Mouse (Mus musculus) retina, adult 2 months (tissue): Measurements from ENCODE around the gene Ccnjl.

Source experiments
- DNase-seq: peaks from one replicate; pipeline ENCODE4 v3.0.0-alpha.2; 2012; ENCODE audit warnings: low read depth, low spot score

Ccnjl gene

DNA sequence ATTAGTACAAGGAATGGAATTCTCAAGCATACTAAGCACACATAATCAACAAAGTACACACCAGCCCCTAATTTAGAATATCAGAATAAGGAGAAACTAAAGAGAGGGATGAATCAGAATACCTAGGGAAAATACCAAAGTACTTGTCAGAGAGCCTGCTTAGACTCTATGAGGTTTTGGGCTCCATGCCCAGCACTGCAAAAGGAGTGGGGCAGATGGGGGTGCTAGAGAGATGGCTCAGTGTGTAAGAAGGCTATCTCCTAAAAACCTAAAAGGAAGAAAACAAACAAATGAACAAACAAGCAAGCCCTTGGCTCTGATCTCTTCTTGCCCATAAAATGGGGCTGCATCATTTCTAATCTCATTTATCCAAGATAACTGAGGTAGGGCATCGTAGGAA lies 95.8 kb downstream of the Ccnjl start:
- no peak for DNase-seq

DNA sequence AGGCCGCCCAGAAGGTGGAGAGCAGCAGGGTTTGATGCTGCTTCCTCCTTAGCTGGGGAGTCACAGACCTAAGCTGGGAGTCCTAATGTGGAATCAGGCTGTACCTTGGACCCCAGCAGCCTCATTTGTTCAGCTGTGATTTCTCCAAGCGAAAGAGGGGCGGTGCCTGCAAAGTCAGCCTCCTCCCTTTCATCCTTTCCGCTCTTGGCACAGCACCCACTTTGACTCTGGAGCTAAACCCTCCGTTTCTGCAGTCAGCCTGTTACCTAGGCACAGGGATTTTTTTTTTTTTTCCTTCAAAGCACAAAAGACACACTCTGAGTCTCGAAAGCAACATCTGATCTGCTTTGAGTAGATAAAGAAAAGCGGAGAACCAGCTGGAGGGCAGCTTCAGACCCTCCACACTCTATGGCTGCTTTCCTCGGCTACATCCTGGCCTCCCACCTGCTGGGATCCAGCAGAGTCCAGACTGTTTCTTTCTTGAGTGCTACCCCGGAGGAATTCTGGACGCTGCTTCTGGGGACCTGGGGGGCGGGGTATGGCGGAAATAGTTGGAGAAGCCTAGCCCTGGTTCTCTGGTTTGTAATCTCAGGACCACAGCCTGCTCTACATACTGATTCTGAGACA lies 97.8 kb downstream of the Ccnjl start:
- no peak for DNase-seq

DNA sequence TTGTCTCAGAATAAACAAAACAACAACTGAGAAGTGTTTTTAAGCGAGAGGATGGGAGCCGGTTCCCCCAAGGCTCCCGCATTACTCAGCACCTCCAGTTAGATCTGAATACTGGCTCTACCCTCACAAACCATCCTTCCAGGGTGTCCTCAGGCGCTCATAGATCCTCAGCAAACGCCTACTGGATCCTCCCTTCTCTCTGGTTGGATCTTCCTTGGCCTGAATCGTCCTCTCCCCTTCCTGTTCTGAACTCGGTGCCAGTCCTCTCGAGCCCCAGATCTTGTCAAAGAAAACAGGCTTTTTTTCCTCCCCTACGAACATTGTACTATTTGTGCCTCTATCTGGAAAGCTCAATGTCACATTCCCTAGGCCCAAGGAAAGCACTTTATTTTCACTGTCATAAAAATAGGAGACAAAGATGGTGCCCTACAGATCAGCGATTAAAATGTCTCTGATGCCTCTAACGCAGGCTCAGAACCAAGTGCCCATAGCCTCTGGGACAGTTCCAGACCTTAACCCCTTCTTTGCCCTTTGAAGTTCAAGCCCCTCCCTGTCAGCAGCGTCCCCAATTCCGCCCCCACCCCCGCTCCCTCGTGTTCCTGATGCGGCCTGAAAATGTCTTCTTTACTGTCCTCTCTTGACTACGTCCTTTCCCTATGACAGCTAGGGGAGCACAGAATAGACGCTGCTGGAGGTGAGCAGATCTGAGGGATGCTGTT lies 98.5 kb downstream of the Ccnjl start:
- no peak for DNase-seq

DNA sequence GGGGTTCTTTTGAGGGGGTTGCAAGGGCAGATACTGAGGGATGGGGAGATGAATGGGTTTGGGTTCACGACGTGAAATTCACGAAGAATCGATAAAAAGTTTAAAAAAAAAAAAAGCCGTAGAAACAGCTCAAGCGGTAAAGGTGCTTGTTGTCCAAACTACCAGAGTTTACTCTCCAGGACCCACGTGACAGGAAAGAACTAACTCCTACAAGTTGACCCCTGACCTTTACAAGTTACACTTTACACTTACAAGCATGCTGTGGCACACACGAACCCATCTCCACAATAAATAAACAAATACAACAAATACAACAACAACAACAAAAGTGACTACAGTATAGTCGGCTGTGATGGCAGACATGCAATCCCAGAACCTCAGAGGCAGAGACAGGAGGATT lies 103.1 kb downstream of the Ccnjl start:
- no peak for DNase-seq

DNA sequence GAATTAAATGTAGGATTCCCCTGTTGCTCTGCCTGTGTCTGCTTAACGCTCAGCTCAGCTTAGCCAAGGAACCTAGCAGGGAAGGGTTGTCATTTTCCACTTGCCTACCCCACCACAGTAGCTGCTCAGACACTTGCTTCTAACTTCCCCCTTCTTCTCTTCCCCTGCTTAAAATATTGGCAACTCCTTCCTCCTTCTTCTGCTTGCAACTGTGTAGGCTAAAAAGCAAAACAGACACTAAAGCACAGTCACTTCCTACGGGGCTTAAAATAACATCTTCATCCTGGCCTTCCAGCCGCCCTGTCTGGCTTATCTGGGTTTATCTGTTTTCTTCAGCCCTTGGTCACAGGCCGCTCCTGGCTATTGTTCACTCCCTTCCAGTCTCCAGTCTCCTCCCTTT lies 104.0 kb downstream of the Ccnjl start:
- no peak for DNase-seq

DNA sequence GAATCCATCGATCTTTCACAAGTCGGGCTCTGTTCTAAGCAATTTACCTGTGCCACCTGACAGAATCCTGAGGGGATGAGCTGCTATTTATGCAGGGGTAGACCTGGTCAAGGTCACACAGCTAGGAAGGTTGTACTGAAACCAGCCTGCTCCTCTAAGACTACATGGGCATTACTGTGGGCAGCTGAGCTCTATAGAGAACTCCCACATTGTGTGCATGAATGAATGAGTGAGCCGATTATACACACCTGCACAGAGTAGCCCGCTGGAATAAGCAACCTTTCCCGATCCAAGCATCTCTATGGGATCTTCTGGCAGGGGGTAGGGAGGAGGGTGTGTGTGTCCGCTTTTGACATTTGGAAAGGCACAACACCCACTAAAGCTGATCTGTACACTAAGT lies 104.6 kb downstream of the Ccnjl start:
- DNase-seq = no peak

DNA sequence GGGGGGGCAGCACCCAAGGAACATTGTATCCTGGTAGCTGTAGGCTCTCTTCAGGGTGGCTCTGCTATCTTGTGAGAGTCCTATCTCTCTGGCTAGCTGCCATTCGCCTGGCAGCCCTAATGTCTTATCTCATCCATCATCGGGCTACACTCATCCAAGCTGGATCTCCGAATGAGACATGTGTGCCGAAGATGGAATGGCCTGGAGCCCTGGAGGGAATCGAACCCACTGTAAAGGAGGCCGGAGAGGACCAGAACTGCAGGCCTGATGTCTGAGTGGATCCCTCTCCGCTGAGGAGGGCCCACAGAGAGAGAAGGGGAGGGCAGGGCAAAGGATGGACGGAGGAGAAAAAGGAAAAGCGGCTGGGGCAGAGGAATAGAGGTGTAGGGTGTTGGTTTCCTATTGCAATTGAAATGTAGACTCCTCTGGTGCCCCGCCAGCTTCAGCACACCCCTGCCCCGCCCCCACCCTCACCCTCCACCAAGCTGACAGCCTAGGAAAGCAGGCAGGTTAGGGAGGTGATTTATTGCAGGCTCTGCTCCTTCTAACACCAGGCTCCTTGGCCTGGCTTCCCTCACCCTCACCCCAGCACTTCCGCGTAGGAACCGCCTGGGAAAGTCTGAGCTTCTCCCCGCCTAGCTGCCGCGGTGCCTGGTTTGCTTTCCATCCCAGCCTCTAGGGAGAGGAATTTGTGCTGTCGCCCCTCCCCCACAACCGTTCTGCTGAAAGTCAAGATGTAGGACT lies 105.2 kb downstream of the Ccnjl start:
- no peak for DNase-seq
